Mouse (Mus musculus): Measurements from ENCODE around the gene Zfyve19.

Zfyve19 gene

DNA sequence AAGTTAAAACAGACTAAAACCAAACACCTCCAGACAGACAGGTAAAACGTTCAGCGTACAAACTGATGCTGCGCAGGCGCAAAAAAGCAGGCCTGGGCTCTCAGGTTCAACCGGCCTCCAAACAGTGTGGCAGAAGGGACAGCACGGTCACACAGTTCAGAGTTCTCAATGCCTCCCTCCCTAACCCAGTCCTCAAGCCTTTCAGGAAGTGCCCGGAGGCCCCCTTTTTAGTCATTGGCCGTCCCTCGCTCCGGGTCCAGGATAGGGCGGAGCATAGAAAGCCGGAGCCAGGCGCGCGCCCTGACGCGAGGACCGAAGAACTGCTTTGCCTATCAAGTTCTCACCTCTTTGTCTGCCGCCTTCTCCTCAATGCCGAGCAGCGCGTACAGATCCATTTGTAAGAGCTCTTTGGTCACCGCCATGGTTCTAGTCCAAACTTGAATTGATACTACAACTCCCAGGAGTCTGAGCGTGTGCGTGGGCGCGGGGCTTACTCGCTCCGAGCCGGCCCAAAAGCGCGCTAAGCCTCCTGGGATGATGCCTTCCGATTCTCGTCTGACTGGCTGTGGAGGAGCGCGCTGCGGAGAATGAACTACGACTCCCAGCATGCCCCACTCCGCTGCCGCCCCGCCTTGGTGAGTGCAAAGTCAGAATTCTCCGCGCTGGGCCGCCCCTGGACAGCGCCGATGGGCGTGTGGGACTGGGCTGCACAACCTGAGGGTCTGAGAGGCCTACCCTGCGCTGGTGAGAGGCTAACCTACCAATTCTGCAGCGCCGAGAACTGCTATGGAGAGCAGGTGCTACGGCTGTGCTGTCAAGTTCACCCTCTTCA lies at the start of gene Zfyve19, which contains the start of gene Dnajc17:
TSS of gene Zfyve19 (plus strand) at position 274 of the 832 bp plus-strand sequence.
TSS of gene Dnajc17 (minus strand) at position 452 of the 832 bp plus-strand sequence.
- DNase-seq = peak; percentile 96

DNA sequence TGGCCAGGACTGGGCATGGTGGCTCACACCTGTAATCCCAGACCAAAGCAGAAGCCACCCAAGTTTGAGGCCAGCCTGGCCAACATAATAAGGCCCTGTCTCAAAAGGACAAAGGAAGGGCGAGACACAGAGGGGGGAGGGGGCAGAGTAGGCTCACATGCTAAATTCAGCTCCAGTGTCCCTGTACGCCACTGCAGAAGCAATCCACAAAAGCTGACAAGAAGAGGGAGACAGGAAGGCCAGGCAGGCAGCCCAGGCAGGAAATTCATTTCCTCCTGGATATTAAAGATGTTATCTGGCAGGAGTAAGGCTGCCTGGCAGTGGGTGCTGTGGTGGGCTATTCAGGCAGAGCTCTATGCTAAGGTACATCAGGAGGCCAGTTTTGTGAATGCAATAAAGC lies 47.2 kb upstream of the Zfyve19 start:
- DNase-seq = peak; percentile 61

DNA sequence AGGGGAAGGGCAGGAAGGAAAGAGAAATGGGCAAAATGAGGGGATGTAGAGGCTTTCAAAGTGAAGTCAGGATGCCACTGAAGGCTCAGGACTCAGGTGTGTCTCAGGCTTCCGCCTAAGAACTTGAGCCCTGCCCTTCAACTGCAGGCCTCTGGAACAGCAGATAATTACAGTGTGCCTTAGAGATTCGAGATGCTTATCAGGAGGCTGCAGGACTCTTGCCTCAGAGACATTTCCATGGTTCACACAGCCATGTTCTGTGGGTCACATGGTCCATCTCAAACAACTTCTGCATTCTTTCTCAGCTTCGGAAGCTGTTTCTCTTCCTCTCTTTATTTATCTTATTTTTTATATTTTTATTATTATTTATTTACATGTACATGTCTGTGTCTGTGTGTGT lies 45.3 kb upstream of the Zfyve19 start:
- no peak for DNase-seq

DNA sequence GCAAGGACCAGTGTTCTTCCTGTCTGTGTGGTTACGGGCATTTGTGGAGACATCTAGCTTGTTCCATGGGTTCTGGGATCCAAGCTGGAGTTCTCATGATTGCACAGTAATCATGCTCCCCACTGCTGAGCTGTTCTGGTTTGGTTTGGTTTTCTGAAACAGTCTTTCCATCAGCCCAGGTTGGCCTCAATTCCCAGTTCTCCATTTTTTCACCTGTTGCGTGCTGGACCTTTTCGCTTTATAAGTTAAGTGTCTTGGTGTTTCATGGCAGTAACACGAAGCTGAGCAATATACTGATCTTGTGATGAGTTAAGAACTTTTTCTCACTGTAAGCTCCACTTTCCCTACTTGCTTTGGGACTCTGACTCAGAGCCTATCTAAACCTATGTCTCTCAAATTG lies 44.4 kb upstream of the Zfyve19 start:
- DNase-seq = no peak

DNA sequence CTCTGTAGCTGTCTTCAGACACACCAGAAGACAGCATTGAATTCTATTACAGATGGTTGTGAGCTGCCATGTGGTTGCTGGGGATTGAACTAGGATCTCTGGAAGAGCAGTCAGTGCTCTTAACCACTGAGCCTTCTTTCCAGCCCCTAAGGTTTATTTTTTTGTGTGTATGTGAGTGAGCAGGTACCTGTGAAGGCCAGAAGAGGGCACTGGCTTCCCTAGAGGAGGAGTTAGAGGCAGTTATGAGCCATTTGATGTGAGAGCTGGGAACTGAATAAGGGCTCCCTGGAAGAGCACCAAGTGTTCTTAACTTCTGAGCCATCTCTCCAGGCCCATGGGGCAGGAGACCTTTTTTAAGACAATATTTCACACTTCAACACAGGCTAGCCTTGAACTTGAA lies 43.0 kb upstream of the Zfyve19 start:
- DNase-seq = no peak

DNA sequence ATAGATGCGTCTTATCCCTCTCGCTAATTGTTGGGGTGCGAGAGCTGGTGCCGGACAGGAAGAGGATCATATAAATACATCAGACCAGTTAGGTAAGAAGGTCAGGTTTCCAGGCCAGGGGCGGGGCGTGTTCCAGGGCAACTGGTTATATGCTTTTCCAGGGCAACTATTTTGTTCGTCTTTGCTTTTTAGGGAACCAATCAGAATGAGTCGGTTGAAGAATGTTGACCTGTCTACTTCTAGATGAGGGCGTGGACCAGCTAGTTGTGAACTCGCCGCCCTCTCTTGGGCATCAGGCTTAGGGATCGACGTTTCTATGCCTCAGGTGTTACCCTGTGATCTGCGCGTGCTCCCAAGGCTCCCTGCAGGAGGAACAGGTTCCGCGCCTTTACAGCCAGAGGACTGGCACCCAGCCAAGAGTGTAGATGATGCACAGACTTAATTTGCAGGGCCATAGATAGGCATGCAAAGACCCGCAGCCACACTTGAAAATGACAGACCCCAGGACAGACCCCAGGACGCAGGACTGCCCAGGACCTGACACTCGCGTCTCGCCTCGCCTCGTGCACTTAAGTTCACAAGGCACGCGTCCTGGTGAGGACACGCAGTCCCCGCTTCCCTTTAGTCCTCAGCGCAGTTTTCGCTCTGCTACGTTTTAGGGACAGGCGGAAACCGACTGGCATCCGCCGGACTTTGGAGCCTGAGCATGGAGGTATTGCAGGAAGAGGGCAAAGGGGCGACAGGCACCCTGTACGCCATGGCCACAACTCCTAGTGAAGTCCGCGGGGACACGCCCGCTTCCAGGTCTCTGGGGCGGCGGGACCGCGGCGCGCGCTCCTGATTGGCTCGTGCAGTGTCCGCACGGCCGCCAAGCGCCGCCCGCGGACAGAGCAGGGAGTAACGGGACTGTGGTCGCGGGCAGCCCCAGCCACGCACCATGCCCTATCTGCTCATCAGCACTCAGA lies 41.2 kb upstream of the Zfyve19 start, which contains the start of gene Gchfr:
TSS of gene Gchfr (plus strand) at position 873 of the 965 bp plus-strand sequence.
- peak; percentile 86 for DNase-seq

DNA sequence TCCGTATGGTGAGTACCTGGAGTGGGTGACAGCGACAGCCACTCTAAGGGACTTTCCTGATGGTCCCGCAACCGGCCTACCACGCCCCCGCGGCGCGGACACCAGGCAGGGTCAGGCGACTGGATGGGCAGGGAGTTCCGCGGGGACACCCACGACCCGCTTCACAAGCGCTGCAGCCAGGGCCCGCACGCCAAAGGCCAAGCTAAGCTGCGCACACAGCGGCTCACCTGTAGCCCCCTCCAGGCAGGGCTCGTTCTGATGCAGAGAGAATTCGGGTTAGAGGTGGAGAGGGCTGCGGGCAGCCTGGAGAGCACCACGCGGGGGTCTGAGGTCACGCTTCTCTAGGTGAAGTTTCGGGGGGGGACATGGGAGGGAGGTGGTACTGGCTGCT lies 40.6 kb upstream of the Zfyve19 start:
- no peak for DNase-seq

DNA sequence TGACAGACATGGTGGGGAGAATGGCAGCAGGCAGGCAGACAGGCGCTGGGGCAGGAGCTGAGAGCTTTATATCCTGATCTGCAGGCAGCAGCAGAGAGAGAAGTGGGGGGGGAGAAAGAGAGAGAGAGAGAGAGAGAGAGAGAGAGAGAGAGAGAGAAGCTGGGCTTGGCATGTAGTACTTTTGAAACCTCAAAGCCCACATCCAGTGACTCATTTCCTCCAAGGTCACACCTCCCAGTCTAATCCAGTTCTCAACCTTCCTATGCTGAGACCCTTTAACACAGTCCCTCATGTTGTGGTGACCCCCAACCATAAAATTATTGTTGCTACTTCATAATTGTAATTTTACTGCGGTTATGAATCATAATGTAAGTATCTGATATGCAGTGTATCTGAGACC lies 38.1 kb upstream of the Zfyve19 start:
- no peak for DNase-seq

DNA sequence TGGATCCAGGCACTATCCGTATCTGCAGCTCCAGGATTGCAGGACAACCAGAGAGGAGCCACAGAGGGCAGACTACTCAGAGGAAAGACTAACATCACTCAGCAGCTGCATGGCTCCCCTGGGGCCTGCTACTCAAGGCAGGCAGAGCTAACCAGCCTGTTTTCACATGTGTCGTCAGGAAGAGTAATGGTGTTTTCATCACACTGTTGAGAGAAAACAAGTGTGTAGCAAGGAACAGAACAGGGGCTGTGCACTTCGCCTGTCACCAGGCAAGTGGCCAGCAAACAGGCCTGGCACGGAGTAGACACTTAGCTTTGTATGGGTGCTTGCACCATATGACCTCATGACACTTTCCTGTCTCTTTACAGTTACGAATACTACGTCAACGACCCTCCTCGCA lies 36.8 kb upstream of the Zfyve19 start:
- DNase-seq = no peak

DNA sequence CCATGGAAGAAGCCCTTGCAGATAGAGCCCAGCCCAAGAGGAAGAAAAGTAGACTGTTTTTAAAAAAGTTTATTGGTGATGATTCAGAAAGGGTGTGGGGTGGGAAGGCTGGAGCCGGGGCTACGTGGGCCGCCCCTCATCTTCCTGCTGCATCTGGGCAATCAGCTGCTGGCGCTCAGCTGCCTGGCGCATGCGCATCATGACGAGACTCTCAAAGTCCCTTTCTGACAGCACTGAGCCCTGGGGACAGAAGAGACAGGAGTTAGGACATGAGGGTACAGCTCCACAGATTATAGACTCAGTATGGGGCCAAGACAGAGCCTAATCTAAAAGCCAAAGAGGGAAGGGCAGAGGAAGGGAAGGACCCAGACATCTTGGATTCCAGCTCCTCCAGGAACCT lies 36.0 kb upstream of the Zfyve19 start:
- DNase-seq = no peak

DNA sequence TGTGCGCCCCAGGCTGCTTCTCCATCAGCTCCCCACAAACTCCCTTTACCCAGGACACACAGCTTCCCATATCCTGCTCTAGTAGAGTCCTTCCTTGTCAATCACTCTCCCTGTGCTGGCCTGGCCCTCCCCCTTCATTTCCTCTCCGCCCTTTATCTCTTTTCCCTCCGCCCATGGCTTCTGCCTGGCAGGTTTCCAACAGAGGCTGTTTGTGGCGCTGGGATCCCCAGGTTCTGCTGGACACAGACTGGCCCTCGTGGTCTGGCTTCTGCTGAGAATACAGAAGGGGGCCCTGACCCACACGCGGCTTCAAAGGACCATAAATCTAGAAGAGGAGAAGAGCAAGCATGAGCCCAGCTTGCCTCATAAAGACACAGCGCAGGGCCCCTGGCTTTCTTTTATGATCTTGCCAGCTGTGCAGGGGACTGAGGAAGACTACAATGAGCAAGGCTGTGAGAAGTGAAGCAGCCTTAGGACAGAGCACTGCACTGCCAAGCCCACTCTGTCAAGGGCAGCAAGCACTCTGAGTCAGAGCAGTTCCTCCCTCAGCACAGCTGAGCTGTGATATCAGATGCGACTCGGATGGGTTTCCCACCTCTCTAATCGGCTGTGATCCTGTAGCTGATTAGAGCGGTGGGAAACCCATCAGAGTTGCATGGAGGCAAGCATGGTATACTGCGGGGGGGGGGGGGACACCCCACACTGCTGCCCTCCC lies 35.4 kb upstream of the Zfyve19 start:
- peak; percentile 58 for DNase-seq

DNA sequence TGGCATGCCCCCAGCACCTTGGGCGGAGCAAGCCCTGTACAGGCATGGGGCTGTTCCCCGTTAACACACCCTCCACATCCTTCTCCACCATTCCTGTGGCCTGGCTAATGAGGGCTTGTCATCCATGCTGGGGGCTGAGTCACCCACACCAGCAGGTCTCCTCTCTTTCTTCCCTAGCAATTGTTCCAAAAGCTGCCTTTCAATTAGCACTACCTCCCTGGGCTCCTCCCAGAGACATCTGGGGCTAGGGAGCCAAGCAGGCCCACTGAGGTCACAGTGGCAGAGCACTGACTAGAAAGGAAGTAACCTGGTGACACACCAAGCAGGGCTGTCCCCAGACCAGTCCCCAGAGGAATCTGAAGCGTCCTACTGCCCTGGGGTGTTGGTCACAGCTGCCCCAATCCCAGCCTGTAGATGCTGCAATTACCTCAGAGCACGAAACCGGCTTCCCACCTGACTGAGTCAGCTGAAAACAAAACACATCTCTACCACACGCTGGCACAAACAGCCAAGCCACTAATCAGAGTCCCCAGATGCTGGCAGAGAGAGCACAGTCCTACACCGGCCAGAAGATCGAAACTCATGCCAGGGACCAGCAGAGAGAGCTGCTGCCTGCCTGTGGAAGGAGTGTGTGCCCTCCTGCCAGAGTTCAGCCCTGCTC lies 34.3 kb upstream of the Zfyve19 start, which contains the start of gene Gm14137:
TSS of gene Gm14137 (plus strand) at position 519 of the 661 bp plus-strand sequence.
- no peak for DNase-seq

DNA sequence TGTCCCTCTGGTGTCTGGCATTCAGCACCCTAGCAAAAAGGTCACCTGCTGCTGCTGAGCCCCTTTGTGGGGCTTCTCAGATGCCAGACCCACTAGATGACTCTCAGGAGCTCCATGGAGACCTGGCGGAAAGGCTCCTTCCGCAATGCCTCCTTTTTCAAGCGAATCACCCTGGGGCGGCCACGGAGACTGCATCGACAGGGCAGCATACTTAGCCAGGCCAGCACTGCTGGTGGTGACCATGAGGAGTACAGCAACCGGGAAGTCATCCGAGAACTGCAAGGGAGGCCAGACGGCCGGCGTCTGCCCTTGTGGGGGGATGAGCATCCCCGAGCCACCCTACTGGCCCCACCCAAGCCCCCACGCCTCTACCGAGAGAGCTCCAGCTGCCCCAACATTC lies 33.6 kb upstream of the Zfyve19 start:
- no peak for DNase-seq

DNA sequence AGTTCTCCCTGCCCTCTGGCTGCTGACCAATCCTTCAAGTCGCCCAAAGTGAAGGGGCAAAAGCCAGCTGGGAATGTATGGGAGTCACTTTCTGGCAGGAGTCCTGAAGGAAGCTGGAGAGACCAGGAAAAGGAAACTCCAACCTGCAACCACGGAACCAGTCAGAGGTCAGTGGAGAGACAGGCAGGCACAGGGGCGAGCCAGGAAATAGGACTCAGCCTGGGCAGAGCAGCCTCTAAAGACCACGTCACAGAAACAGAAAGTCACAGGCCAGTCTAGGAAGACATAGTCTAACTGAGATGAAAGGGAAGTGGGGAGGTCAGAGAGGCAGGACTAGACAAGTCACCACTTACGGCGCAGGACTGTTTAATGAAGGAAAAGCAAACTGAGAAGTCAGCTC lies 32.8 kb upstream of the Zfyve19 start:
- peak; percentile 29 for DNase-seq

DNA sequence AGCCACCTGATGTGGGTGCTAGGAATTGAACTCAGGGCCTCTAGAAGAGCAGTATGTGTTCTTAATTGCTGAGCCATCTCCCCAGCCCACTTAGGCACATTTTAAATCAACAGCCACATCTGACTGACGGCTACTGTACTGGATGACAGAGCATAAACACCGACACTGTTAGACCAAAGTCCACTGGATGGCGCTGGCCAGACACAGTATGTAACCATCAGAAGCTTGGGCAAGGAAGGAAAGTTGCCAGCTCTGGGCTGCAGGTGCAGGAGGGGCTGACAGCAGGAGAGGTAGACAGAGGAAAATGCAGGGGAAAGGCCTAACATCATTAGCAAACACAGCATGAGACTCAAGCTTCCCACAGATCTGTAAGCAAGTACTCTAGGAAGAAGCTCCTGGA lies 31.7 kb upstream of the Zfyve19 start:
- DNase-seq = peak; percentile 27

DNA sequence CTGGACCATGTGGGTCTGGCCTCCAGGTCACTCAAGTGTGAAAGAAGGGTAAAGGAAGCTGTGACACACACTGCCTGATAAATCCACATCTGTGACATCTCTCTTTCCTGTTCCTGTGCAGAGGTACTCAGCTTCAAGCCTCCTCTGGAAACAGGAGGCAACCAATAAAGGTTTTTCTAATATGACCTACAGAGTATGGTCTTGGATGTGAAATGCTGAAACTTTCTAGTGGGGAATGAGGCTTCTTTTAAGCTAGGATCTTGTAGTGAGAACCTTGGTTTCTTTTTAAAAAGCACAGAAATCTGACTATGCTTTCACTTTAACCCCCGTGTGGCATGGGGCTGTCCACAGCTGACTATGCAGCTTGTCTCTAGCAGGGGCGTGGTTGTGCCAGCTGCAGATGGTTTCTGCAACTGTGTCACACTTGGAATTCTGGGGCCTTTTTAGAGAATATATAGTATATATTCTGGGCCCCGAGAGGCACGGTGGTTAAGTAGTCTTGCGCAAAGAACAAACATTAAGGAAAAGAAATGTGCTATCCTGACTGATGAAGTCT lies 31.0 kb upstream of the Zfyve19 start:
- DNase-seq = no peak

DNA sequence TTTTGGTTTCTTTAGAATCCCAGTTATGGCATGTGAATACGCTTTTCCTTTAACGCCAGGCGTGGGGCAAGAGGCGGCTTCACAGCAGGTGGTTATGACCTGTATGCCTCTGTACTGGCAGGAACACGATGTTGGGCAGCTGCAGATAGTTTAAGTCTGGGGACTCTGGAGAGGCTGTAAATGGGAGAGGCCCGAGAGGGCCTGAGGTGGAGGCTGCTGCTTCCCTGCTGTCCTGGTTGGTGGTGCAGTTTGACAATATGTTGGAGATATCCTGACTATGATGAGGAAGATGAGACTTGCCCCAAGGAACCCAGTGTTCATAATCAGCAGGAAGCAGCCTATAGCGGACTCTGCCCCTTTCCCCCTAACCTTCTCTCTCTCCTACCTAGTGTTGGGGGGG lies 25.5 kb upstream of the Zfyve19 start:
- DNase-seq = no peak

DNA sequence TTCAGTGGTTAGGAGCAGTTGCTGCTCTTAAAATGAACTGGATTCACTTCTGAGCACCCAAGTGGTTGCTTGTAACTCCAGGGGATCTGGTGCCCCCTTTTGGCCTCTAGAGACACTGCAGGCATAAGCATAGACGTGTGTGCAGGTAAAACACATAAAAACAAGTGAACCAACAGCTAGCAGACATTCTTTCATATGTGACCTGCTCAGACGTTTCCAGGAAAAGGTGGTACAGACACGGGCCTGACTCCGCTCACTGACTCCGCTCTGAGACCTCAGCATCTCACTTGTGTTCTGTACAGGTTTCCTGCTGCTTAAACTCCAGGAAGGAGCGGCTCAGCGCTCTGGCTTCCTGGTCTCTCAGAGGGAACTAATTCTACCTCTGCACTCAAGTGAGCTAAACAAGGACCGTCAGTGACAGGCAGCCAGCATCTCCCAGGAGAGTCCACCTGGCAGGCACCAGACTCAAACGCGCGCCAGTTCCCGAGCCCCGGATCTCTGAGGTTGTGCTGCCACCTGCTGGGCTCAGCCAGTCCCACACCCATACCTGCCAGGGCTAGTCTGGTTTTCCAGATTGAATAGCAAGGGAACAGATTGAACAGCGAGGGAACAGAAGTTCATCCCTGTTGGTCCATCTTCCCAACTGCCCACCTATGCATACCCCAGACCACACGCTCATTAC lies 19.2 kb upstream of the Zfyve19 start:
- DNase-seq = peak; percentile 68

DNA sequence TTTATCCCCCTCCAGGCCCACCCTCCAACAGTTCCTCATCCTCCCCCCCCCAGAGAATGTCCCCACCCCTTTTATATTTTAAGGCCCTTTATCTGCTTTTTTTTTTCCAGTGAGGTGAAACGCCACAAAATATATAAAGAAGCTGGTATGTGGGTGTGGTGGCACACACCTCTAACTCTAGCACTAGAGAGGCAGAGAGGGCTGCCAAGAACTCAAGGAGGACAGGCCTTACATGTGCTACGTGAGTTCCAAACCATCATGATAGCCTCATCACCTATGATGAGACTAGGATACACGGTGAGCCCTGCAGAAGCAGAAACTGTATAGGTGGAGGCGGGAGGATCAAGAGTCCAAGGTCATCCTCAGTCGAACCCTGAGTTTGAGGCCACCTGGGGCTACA lies 17.4 kb upstream of the Zfyve19 start:
- DNase-seq = no peak

DNA sequence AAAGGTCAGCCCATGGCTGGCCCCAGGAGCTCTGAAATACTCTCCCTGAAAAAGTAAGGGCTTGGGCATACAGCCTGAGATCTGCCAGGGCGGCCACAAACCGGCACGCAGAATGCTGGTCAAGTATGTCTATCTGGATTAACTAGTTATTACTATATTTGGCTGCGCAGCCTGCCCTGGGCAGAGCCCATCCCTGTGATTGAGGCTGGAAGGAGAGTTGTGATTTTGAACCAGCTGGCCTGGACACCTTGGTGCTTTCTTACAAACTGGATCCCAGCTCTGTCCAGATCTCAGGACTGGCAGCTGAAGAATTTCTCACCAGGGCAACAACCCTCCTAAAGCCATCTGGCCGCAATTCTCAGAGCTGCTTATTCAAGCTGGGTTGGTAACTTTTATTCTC lies 14.3 kb upstream of the Zfyve19 start:
- DNase-seq = no peak
